Mouse (Mus musculus) lung, adult 18-20 months (tissue): ENCODE data around the gene Stx8.
A peak's percentile ranks its signal among the peaks of the same experiment; 100 is the strongest.

Experiments used
- DNase-seq, 2 experiments: peaks; one replicate each; pipeline ENCODE4 v3.0.0; 2022; ENCODE audit warnings: mixed read lengths in 2 of 2

The Stx8 gene

DNA sequence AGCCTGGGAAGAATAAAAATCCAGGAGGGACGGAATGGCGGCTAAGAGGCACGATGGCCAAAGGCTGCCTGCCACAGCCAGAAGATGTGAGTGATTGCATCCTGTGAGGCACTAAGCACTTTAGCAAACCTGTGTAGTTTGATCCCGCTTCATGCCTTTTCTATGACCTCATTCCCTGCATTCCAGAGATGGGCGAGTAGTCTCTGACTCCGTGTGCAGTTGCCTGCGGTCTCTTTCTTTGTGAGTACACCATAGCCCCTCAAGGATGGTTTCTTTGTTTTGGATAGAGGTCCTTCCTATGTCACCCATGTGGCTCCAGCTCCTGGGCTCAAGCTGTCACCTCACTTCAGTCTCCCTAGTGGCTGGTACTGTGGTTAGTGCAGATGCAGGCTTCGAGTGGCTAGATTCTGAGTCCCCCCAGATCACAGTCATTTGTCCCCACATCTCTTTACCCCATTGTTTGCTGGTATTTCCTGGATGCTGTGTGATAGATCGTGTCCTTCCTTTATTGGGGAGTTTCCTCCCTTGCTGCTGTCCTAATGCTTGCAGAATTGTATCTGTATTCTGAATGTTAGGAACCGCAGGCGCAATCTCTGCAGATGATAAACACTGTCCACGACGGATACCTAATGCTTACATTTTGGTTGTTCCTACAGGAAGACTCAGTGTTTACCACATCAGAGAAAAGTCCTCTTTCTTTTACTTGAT is 124.0 kb downstream of the Stx8 start:
- peak in 1 of 2 experiments; percentile 26 for DNase-seq

DNA sequence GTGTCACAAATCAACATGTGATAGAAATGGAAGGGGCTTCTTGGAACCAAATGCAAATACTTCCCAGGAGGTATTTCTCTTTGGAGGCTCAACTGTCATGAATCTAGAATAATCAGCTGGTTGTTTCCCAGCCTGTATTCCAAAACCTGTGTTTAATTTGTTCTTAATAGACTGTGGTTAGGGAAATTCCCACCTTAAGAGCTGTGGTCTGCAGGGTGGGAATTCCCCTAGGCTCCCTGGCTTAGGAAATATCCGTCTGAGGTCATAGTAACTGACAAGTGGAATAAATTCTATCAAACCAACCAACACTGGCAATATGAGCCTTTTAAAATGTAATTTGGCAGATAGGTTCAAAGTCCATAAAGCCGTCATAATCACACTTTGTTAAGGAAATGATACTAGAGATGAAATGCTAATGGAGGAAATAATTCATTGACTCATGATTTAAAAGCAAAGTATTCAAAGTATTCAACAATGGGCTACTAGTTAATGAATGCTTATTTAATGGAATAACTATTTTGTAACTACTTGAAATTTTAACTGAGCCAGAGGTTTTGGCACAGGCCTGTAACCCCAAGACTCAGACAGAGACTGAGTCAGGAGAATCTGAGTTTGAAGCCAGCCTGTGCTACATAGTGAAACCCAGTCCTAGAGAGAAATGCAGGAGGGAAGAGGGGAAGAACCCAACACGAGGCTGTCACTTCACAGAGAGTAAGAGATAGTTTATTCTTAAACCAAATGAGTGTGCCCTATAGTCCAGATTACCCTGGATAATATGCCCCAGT is 126.2 kb downstream of the Stx8 start:
- no peak for DNase-seq

DNA sequence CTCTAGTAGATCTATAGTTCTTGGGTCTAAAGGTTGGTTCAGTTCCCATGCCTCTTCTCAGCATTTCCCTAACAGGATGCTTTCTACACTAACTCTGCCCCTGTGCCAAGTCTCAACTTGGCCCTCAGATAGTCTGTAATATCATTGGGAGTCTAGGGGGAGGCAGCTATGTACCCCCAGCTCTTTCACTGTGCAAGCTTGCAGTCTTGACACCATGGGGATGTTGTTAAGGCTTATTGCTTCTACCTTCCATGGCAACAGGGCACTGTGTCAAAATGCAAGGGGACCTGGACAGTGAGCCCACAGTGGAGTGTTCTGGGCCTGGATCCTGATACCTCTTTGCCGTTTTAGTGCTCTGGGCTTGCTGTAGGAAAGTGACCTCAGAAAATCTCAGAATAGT is 135.6 kb downstream of the Stx8 start:
- no peak for DNase-seq

DNA sequence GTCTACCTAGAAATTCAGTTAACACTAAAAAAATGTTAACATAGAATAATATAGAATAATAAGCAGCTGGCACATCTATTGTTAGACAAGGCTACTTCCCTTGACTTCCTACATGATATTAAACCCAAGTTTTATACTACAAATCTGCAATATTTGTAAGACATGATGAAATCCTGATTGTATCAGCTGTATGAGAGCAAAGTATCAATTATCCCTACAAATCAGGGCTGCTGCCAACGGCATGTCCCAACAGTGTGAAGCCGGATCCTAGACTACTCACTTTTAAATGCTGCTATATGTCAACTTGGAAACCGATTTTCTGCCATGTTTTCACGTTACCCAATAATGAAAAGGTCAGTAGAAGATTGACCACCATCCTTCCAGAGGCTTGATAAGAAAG is 137.5 kb downstream of the Stx8 start:
- DNase-seq = no peak

DNA sequence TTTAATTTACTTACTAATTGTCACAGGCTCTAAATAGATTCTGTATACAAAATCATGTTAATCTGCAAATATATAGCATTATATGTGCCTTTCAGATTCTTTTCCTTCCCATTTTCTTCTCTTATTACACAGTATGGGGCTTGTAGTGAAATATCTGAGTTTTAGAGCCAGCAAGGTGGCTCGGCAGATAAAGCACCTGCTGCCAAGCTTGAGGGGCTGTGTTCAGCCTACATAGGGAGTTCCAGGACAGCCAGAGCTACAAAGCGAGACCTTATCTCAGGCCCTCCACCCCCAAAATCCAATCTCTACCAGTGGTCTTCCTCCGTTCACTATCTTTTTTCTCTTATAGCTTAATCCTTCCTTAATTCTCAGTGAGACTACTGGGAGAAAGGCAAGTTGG is 140.1 kb downstream of the Stx8 start:
- DNase-seq = no peak

DNA sequence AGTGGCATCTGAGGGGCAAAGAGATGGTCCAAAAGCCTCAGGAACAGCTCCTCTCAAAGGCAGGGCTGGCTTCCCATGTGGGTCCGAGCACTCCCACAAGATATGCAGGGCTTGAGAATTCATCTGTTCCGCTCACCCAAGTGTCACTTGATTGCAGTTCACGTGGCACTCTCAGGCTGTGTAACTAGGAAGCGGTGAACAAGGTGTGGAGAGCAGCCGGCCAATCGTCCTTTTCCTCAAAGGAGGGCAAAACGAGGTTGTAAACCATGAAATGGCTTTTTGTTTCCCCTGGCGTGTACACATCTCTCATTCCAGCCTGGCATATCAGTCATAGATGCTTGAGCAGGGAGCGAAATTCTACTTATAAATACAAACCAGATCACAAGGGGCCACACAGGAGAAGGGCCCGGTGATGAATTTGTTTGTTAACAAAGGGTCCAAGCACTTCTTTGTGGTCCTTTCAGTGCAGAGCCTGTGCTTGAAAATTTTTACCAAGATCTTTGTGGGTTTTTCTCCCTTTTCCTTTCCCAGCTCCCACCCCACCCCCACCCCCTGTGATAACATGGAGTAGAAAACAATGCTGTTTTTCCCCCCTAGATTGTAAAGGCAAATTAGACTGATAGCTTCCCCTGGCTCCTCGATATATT is 147.6 kb downstream of the Stx8 start:
- peak; percentile 66 to 73 for DNase-seq

DNA sequence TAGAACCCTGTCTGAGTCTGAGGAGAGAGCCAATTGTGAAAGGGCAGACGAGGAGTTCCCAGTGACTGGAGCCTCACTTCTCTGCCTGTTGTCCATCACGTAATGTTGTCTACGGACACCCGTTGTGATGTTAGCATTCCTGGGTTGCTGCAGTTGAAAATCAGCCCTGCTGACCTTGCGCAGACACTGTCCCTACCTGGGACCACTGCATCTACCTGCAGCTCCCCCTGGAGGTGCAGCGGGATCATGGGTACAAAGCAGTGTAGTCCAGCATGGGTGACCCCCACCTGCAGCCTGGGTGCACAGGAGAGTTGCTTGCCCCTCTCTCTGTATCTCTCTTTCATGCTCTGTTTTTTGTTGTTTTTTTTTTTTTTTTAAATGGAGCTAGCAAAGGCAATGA is 148.2 kb downstream of the Stx8 start:
- DNase-seq = peak; percentile 20 to 27

DNA sequence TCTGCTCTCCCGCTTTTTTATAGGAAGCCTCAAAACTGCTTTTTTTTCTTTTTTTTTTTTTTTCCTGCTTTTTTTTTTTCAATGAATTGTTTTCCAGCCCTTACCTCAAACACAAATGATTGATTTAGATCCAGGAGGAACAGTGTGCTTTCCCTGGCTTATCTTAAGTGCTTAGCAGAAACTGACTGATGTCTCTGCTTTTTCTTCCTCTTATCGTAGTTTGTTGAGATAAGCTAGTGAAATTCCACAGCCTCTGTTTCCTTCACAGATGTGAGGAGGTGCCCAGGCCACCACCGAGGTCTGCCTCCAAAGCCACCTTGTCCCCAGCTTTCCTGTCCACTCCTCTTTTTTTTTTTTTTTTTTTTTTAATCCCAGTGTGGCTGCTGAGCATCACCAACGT is 150.2 kb downstream of the Stx8 start:
- DNase-seq = no peak

DNA sequence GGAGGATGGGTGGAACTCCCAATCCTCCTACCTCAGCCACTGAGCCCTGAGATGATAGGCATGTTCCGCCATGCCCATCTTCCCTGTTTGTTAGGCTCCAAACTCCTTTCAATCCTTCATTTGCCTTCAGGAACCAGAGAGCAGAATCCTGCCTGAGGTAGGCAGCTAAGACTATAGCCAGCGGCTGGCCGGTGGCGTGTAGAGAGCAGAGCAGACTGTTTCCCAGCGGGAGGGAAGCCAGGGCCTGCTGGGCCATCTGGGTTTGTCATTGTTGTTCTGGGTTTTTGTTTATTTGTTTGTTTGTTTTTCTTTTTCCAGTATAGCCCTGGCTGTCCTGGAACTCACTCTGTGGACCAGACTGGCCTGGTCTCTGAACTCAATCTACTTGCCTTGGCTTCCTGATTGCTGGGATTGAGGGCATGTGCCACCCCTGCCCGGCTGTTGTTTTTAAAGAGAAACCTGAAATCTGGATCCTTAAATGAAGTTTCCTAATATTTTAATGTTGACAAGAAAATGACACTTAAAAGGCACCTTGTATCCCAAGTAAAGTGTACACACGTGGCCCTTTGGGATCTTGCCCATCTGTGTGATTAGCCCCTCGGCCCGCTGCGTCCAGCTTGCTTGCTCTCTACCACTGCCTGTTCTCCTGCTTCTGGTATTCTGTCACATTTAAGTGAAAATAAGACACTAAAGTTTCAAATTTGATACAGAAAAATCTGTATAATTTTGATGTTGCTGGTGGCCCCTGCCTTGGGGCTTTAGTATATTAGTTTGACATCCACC is 152.1 kb downstream of the Stx8 start:
- DNase-seq = no peak

DNA sequence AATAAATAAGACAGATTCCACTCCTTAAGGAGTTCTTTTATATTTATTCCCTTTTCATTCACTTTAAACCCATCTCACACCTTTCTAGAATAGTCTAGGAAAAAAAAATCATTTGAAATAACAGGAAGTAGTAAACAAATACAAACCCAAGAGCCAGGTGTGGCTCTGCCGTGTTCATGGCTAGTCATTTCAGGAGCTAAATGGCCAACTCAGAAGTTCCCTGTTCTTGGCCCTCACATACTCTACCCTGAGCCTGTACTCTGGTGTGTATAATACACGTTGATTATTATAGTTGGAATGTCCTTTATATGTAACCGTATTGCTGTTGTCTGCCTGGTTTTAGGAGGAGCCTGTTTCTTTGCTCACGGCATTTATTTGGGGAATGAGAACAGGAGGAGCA is 152.7 kb downstream of the Stx8 start:
- no peak for DNase-seq

DNA sequence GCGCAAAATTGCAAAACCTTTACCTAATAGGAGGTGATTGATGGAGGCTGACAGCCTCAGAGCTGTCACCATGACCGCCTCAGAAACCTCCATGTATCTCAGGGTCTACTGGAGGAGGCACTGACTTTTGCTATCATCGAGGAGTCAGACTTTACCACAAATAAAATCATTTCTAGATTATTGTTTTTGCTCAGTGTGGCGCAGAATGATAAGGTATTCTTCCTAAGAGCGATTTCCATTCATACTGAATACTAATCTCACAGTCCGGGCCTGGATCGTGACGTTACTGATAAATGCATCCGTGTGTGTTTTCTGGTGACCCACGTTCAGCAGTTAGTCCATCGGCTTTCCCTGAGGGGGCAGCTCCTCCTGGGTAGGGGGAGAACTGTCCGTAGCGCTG is 153.1 kb downstream of the Stx8 start:
- no peak for DNase-seq

DNA sequence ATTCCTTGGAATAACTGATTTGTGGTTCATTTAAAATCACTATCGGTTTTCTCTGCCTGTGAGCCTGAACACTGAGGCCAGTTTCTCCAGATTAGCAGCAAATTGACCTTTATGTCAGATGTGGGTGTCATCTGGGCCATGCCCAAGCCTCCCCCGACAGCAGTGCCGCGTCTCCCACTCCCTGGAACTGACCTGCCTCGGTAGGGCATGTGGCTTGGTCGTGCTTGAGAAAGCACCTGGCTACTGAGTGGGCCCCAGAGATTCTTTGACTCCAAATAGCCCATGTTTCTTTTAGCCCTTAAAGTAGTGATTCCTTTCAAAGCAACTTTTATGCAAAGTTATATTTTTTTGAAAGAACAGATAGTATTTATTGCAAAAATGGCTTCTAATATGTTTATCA is 155.3 kb downstream of the Stx8 start:
- DNase-seq = no peak

DNA sequence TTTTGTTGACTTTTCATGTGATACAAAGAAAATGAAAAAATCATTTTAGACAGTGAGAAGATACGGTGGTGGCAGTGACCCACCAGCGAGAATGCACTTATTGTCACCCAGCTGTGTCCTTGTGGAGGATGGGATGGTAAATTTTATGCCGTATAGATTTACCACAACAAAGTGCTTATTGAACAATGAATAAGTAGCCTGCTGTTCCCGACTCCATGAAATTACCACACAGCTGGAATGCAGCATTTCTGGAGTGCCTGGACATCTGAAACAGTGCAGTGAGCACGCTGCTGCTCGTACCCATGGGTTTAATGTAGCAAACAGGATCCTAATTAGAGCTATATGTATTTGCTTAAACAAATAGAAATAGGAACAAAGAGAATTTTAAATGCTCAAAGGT is 155.7 kb downstream of the Stx8 start:
- DNase-seq = no peak

DNA sequence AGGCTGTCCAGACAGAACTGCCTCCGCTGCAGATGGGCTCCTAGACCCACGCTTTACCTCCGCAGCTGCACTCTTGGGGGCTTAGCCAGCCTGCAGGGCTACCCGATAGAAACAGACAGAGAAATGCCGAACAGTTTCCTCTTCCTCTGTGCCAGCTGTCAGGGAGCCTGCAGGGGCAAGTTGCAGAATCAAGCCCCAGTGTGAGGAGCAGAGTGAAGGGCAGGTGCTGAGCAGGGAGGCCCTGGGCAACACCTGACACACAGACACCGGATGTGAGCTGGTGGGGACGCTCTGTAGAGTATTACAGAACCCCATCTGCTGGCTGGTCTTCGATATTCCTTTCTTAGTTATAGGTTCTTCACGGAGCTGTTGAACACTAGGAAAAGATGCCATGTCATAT is 160.1 kb downstream of the Stx8 start:
- no peak for DNase-seq

DNA sequence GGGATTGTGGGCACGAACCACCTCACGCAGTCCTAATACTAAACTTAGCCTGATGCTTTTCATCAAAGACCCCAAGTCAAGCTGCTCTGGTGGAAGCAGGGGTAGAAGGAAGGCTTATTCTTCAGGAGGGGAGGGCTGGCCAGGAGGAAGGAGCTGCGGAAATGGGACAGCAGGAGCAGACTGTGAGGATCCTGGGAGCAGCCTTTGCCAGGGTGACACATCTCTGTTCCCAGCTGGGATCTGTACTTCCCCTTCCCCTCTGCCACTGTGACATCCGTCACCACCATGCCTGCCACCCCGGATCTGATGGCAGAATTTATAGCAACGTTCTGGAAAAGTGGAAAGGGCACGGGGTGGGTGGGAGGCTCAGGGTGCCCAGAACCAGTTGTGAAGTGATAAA is 168.5 kb downstream of the Stx8 start:
- DNase-seq = no peak

DNA sequence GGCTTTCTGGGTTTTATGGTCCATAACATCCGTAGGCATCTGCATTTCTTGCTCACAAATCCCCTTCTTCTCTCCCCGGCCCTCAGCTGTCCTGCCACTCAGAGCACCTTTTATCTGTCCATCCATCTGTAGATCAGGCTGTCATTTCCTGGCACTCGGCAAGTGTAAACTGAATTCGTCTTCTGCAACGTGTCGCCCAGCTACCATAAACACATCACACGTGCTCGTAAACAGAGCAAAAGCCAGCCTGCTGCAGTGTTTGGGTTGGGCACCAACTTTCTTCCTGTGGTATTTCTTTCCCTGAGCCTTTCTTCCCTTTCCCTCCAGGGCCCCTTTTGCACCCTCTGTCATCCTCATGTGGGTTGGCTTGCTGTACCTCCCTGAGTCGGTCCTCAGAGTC is 169.4 kb downstream of the Stx8 start:
- no peak for DNase-seq

DNA sequence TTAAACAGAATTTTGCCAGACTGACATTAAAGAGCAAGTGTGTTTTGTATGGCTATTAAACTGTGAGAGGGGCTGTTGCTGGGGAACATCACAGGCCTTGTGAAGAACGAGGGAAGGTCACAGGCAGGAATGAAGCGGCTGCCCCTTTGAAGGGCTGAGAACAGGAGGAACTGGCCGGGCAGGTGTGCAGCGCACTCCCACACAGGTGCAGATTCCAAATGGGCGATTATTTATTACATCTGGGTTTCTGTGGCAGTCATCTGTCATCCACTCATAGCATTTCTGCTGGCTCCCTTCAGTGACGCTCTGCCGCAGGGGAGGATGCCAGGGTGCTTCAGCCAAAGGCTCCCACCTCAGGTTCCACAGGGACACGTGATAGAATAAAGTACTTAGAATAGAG is 170.7 kb downstream of the Stx8 start:
- no peak for DNase-seq

DNA sequence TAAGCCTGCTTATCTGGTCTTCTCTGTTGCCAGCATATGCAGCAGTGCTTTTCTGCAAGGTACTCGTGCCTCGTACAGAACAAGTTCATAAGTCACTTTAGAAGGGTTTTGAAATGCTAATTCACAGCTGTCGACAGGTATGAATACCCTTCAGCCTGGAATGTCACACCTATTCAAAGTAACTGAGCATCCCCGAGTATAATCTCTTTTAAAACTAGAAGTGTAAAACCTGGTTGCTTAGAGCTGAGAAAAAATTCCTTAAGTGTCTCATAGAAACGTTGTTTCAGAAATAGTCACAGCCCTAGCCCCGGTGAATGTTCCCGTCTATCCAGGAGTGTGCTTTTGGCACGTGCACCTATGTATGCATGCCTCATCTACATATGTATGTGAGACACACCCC is 176.3 kb downstream of the Stx8 start:
- DNase-seq = no peak

DNA sequence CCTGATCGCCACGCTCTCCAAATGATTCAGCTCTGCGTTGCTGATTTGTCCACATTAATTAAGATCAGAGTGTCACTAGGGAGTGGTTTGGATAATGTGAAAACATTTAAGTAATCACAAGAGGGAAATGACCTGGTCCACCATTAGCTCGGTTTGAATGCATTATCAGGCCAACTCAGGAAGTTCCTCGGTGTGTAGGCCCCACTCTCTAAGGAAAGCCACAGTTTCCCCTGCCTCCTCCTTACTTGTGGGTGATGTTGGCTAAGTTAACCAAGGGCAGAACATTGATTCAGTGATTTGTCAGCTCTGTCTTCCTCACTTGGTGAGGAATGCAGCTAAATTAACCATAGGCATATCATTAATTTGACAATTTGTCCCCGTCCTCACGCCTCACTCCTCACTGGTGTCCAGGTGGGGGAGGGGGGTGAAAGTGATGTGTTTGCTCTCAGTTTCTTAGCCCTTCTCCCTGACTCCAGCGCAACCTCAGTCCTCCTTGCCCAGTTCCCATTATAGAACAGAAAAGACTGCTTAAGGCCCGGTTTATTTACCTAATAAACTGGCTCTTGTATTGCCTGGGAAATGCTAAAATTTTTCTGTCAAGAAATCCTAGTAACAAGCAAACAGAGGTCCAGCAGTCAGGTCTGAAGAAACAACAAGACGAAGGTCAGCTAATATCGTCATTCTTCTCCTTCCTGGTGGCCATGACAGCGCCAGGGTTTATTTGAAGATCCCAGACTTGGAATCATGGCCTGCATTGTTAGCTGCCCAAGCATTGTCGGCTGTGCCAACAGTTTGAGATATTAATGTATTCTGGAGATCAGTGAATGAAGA is 178.5 kb downstream of the Stx8 start:
- DNase-seq = no peak

DNA sequence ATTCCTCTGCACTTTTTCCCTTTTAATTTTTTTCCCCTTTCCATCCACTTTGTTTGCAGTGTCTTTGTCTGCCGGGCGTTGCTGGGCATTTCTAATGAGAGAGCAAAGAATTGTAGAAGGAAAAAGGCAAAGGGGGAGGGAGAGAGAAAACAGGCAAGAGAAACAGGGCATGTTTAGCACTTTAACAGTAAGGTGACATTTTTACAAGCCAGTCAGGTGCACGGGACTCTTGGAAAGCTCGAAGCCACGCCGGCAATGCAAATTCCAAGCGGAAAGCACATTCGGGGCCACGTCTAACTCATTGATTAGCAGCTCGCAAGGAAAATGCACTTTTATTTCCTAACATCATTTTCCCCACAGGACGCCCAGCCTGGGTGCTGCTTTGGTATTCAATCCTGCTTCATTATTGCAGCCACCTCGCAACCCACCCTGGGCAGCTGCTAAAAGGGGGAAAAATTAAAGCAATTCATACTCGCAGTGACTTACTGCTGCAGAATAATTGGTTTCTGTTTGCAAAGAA is 179.1 kb downstream of the Stx8 start:
- DNase-seq = no peak

DNA sequence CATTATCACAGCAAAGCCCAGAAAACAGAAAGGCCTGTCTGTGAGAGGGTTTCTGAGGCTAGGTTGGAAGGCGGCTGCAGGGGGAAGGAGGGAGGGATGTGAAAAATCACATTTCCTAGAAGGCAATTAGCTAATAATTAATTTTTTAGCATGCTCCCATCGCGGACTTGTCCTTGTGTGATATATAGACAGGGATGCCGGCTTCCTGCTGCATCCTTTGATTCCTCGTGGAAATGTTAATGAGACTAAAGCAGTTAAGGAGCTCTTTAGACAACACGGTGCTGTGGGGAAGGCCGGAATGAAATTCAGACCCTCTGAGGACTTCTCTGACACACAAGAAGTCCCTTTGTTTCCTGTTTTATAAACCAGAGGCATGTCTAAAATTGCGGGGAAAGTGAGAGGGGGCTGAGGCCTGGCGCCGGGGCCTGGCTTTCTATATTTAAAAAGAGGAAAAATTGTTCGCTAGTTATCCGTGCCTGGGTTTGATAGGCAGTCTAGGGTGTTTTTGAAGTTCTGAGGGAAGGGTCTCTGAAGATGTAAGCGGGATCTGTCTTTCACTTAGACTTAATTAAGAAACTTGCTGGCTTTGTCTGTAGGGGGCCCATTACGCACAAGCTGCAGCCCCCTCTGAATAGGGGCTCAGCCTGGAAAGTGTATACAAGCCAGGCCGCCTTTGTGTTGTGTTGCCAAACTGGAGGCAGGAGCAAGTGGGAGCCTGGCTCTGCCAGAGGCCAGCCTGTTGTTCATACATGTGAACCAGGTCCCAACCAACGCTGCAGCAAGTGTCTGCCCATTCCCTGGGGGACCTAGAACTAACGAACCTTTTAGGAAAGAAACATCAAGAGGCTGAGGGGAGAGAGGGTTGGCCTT is 179.8 kb downstream of the Stx8 start:
- DNase-seq = no peak
